Mouse (Mus musculus) thymus, postnatal 25 days (tissue): ENCODE measurements around the gene Rpl9-ps1.
A peak's percentile ranks its signal among the peaks of the same experiment; 100 is the strongest.

Source experiments
- DNase-seq: peaks from one replicate; pipeline ENCODE4 v3.0.0; 2022

Rpl9-ps1 gene

DNA sequence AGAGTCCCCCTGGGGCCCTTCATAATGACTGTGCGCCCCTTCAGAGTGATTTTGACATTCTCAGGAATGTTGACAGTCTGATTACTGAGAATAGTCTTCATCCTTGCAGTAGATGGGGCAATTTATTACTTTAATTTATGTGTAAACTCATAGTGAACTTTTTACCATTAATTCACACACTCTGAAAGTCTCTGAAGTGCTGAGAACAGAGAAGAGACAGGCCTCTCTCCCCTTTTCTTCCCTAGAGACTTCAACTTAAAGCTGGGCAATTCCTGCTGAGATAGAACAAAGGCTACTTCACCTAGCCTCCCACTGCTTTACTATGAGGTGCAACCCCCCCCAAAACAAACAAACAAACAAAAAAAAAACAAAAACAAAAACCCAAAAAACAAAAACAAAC lies at the start of gene Rpl9-ps1:
Gene Rpl9-ps1 (minus strand): TSS at position 101 of the 400 bp plus-strand sequence.
- no peak for DNase-seq

DNA sequence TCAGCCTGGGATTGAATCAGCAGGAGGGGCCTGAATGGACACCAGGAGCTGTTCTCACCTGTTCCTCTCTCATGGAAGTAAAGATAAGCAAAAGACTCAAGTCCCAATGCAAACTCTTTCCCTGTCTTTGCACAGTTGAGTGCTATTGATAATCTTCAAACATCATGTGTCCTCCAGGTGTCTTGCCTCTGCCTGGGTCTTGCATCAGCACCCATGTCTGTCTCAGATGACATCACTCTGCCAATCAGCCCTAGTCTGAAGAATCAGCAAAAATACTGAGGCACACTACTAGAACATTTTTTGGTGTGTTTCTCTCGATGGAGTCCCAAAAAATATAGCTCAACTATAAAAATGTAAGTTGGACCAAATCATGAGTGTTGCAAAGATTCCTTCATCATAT lies 46.6 kb upstream of the Rpl9-ps1 start:
- no peak for DNase-seq

DNA sequence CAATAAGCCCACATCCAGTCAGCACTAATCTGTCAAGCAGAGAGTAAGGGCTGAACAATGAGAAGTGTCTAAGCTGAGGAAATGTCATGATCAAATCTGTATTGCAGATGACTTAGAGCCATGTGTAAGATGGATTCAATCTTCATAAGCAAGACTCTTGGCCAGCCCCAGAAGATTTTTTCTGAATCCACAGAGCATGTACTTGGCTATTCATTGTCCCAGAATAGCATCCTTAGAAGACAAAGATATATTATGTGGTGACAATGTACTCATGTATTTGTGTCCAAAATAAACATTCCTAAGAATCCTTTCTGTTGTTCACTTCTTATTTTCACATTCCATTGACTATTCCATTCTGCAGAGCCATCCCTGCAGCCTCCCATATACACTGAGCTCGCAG lies 44.5 kb upstream of the Rpl9-ps1 start:
- DNase-seq: no peak

DNA sequence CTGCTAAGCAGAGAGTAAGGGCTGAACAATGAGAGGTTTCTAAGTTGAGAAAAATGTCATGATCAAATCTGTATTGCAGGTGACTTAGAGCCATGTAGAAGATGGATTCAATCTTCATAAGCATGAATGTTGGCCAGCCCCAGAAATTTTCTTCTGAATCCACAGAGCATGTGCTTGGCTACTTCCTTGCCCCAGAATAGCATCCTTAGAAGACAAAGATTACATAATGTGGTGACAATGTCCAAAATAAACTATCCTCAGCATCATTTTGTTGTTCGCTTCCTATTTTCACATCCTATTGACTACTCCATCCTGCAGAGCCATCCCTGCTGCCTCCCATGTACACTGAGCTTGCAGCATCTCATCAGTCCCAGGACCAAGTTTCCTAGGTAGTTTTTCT lies 30.2 kb upstream of the Rpl9-ps1 start:
- no peak for DNase-seq

DNA sequence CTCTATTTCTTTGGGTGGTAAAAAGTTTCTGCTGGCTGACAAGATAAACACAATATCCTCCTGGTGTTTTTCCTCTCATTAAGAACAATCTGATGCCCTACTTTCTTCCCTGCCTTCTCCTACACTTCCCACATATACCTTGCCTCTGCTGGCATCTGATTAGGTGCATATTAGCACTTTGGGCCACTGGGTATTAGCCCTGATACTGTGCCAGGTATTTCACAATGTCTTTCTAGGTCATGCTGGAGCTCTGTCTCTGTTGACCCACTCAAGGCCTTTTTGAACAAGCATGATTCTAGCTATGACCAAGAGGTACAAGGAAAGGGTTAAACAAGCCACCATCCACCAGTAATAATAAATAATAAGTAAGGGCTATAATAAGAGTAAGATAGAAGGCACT lies 26.3 kb upstream of the Rpl9-ps1 start:
- DNase-seq: no peak

DNA sequence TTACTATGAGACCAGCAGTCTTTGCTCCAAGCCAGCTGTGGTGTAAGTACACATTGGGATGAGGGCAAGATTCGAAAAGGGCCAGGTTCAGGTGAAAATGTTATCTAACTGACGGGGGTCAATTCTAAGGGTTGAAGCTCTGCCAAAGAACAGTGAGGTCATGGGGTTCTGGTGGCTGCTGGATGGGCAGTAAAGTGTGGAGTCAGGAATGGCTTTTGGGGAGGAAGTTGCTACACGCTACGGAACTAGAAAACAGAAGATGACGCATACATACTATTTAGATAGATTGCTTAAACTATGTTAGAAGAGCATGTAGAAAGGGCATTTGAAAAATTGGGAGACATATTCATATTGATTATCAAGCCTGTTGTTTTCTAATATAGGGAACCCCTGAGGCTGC lies 18.1 kb upstream of the Rpl9-ps1 start:
- no peak for DNase-seq

DNA sequence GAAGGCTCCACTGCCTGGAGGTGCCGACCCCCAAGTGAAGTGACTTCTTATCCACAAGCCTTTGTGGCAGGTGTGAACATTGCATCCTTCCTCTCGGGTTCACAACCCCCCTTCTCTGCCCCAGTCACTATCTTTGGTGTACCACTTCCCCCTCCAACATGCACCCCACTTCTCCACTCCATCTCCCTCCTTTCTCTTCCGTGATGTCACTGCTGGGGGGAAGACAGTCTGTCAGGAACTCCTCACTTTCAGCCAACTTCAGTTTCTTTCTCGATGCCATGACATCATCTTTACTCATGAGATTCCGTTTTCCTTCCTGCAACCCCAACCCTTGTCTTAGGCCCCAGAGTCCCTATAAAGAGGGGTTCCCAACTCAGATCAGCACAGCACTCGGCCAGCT lies 16.8 kb upstream of the Rpl9-ps1 start, which contains the start of gene Ccl4:
Gene Ccl4 (plus strand): TSS at position 381 of the 400 bp plus-strand sequence.
- peak; percentile 38 for DNase-seq

DNA sequence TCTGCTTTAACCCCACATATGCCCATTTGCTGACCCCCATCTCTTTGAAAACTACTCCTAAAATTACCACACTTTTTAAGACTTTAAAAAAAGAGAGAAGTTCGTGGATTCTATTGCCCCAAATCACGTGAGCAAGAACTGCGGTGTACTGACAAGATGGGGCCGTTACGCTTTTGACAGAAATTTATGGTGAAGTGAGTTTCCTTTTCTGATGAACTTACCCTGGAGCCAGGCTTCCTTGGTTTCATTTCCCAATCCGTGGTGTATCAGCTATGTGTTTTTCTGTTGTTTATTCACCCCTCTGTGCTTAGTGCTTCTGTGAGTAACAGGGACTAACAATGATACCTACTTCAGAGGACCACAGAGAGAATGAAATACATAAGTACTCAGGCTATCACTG lies 13.4 kb upstream of the Rpl9-ps1 start:
- no peak for DNase-seq

DNA sequence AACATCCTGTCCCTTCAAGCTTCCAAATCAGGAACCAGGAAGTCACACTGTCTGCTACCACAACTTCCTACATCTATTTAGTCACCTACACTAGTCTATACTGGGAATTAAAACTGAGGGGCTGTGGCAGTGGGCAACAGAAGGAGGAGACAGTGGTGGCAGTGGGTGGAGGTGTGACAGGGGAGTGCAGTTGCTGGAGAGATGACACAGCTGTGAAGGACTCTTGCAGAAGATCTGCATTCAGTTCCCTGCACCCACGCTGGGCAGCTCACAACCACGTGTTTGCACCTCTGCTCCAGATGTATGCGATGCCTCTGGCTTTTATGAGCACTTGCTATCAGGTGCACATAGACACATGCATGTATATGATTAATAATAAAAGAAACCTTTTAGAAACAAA lies 12.1 kb upstream of the Rpl9-ps1 start:
- no peak for DNase-seq

DNA sequence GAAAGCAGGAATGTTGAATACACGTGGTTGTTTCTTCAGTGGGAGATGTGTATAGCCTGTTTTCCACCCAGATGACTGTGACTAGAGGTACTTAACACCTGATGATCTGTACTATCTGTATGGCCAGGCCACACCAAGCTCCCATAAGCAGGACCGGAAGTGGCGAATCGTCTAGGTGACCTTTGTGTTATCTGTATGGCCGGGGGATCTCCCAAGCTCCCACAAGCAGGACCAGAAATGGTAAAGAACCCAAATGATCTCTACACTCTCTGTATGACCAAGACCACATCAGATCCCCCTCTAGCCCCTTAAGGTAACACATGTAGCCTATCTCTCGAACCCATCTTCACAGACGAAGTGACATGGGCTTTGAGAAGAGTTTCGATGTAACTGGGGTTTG lies 9.2 kb upstream of the Rpl9-ps1 start:
- no peak for DNase-seq

DNA sequence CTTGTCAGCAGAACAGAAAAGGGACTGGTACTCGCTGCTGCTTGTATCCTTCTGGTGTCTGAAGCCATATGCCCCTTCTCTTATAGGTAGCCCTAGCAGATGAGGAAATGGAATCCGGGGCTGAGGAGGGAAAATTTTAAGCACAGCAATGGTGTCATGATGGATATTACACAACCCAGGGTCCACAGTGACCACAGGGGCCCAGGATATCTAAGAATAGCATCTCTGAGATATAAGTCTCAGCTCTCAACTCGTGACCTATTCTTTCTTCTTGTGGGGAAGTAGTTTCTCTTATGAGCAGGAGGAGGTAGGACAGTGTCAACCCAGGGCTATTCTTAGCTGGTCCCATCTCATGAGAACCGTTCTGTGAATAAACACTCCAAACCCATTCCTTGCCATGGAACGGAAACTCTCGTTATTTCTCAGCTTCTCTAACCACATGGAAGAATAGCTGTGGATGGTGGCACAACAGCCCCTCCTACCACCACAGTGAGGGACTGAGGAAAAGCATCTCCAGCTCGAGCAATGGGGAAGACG lies 4.0 kb upstream of the Rpl9-ps1 start, which contains the start of gene Ccl3:
Gene Ccl3 (minus strand): TSS at position 51 of the 537 bp plus-strand sequence.
- DNase-seq: no peak

DNA sequence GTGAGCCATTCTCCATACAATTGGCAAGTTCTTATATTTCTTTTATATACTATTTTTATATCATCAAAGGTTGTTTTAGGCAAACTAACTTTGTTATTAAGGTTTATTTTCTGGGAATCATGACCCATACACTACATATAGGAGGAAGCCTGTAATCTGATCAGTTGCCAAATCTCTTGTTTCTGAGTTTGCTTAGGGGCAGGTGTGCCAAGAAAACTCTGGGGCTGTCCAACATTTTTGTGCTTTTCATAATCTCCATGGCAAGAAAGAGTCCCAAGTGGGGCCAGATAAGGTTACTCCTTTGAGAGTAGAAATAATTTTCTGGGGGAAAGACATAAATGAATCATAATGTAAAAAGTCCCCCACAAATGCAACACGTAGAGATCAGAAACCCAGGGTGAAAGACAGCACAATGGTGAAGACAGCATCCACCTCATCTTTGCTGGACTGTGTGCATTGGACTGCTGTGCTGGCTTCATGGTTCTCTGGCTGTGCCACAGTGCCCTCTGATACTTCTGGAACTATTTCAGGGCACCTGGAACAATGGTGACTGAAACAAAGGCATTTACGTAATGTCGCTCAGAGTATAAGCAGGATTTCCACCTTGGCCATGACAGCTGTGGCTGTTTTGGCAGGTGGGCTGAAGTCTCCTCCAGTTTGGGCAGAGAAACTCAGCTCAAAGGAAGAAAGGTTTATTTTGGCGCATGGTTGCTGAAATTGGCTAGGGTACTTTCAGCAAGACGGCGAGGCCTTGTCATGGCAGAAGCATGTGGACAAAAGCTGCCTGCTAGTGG lies 1.1 kb upstream of the Rpl9-ps1 start:
- DNase-seq: no peak

DNA sequence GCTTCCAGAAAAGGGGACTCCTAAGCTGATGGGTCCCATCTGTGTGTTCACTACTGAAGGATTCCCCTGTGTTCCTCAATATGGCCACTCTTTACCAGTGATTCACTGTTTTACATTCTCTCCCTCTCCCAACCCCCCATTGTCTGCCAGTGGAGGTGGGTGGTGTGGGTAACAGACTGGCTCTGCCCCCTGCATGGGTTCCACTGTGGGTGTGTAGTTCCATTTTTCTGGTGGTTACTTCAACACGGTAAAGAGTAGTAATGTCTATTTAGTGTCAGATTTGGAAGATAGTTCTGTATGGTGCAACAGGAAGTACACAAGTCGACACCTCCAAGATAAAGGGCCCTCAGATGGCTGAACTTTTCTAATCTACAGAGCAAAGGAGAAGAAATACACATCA lies 4.2 kb downstream of the Rpl9-ps1 start:
- peak; percentile 3 for DNase-seq

DNA sequence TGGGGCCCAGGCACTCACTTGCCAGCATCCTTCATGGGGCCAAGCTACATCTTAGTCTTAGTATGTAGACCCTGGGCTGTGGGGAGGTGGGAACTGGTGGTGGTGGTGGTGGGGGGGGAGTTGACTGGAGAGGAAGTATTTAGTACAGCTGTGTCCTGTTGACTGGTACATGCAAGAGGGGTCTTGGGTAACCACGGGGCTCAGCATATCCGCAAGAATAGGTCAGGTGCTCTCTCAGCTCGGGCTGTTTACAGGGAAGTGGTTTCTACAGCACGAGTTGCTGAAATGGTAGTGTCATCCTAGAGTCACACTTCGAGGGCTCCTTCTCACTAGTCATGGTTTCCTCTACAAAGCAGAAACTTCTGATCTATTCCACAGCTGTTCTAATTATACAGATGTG lies 5.3 kb downstream of the Rpl9-ps1 start:
- peak; percentile 62 for DNase-seq

DNA sequence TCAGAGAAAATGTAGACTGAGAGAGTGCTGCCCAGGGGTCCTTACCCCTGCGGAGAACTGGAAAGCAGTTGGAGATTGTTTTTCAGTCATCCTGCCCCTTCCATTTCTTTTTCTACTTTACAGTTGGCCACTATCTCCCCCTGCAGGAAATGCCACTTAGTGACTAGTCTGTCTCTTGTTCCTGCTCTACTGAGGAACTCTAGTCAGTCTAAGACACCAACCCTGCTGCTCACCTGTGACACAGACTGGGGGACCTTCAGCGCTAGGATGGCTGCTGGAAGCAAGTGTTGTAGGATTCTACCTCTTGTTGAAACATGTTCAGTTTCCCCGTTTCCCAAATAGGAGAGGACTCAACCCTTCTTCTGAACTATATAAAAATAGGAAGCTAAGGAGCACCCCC lies 5.9 kb downstream of the Rpl9-ps1 start:
- DNase-seq: peak; percentile 62

DNA sequence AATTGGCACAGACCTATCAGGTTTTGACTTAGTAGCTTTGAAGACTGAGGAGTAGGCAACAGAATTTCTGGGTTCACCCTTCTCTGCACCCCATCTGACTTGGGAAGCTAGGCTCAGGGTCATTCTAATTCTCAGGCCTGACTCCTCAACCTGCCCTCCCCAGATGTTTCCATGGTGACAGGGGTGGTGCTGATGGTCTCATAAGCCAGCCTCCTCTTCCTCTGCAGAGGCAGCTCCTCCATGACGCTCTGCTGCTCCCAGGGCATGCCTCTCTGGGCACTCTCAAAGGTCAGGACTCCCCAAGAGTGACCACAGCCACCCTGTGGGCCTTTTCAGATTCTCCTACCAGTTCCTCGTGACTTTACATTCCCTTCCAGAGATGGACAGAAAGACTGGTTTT lies 6.5 kb downstream of the Rpl9-ps1 start:
- DNase-seq: no peak

DNA sequence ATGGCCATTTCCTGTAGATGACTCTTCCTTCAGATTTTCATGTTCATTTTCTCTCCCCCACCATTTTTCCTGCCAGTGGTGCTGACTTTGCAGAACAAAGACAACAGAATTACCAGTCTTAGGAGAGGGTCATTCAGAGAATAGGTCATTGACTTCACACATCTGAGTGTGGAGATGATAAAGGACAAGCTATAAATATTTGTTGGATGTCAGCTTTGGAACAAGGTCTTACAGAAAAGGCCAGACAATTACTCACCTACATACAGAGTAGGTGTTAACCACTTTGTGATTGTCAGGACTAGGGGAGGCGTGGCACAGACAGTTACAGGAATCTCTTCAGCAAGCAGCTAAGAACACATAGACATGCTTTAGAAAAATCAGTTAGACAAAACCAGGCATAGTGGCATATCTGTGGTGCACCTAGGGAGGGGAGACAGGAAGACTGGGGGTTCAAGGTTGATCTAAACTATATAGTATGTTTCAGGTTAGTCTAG lies 8.6 kb downstream of the Rpl9-ps1 start:
- DNase-seq: no peak

DNA sequence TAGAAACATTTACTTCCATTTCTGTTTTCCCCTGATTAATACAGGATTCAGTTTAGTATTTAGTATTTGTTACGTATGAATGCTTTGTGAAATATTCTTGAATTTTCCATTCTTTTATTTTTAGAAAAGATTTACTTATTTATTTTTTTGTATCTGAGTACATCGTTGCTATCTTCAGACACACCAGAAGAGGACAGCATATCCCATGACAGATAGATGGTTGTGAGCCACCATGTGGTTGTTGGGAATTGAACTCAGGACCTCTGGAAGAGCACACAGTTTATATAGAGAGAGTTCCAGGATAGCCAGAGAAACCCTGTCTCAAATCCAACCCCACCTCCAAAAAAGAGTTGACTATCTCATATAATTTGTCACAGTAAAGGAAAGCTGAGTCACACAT lies 10.5 kb downstream of the Rpl9-ps1 start:
- DNase-seq: no peak

DNA sequence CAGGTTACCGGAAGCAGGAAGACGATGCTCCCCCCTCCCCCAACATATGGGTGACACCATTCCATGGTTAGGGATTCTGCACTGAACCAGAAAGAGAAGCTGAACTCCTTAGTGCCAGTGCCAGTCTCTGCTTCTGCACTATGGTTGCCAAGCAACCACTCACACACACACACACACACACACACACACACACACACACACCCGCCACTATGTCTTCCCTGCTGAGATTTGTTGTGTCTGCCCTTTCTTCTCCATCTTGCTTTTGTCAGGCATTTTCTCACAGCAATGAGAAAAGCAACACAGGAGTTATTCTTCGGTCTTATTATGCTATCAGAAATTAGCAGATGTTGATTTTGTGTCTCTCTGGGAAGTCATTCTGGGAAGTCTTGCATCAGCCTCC lies 11.0 kb downstream of the Rpl9-ps1 start:
- no peak for DNase-seq

DNA sequence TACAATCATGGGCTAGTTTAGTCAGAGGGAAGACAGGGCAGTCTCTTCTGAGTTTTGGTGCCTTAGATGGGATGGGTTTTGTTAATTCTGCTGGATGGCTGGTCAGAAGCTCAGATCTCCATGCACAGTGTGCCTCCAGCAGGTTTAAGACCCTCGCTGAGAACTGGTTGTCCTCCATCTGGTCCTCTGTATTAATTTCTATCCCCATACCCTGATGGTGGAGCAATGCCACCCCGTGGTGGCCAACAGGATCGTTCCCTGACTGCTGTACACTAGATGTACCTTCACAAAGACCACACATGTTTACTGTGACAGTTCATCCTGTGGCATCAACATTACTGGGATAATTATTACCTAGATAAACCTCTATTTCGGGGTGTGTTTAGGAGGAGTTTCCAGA lies 12.7 kb downstream of the Rpl9-ps1 start:
- no peak for DNase-seq

DNA sequence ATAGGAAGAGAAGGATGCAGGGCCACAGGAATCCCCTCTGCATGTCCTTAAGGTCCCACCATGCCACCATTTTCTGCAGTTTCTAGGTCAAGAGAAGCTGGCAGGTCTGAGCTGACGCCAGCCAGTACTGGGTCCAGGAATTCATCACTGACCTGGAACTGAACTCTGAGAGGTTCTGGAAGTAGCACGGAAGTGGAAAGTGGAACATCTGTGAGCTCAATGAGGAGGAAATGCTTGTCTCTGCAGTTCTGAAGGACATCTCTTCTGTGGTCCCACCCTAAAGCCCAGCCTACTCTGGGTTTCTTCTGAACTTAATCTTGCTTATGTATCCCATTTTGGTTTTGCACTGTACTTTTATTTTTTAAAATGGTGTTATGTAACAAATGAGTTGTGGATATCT lies 14.4 kb downstream of the Rpl9-ps1 start:
- DNase-seq: no peak

DNA sequence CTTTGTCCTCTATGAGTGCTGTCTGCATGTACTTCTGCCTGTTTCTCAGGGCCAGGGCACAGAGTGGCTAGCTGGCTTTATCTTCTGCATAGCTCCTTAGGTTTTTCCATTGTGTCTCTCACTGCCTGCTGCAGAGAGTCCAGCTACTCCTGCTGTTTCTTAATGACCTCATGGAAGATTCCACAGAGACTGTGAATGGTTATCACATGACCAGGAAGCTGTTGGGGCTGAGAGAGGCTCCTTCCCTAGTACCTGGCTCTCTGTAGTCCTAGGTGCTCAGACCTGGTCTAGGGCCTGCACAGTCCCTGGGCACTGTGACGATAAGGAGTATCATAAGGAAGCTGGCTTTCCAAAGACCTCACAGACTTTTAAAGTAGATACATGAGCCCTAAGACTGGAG lies 14.8 kb downstream of the Rpl9-ps1 start:
- no peak for DNase-seq

DNA sequence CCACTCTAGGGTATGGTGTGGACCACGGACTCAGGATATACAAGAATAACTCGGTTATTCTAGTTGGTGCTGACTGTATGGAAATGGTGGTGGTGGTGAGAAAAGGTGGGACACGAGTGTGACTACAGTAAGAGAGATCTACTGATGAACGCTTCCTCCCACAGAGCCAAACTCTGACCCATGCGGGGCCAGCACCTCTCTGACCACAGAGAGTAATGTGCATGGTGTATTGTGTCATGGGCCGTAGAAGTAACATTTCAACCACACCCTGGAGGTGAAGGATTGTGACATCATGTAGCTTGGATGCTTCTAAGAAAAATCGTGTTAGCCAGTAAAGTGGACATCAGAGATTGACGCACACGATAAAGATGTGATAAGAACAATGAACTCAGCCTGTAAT lies 16.6 kb downstream of the Rpl9-ps1 start:
- no peak for DNase-seq

DNA sequence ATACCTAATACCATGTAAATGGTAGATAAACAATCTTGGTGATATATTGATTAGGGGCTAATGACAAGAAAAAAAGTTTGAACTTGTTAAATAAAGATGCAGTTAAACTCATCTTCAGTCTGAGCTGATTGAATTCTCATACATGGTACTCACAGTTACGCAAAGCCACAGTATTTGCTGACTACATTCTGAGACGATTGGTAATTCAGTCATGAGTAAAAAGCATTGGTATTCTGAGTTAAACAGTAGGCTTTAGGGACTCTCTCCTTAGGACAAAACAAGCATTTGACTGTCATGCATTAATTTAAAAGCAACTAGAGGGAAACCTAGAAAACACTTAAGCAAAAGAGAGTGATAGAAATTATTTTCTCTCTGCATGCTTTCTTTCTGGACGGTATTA lies 21.8 kb downstream of the Rpl9-ps1 start:
- DNase-seq: no peak

DNA sequence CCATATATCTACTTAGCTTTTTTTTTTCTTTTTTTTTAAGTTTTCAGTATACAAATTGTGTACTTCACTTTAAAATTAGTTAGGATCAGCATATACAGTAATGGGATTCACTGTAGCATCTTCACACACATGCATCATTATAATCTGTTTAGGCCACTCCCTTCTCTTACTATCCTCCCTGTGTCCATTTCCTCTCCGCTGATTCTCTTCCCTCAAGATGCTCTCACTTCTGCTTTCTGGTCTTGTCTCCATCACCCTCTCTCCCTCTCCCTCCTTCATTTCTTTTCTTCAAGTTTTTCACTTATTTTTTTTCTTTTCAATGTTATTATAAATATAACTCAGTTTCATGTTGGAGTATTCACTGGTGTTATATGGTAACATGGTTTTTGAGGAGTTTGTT lies 26.4 kb downstream of the Rpl9-ps1 start:
- DNase-seq: no peak
